Mouse (Mus musculus) brain, embryonic 14.5 days (tissue): ENCODE measurements around the gene Akip1.

Experiments used
- CTCF ChIP-seq: fragments of 200-500 bp; IDR thresholded peaks from 2 replicates; pipeline ENCODE4 v1.5.1; 2012; ENCODE audit warnings: inconsistent platforms, mild to moderate bottlenecking, moderate library complexity, borderline replicate concordance; ENCODE audit not compliant: insufficient read depth, insufficient read length; ENCODE audit errors: extremely low read depth
- POLR2A ChIP-seq: fragments of 200-500 bp; IDR thresholded peaks from 2 replicates; pipeline ENCODE4 v1.6.1; 2012; ENCODE audit warnings: mild to moderate bottlenecking, inconsistent platforms, borderline replicate concordance; ENCODE audit not compliant: poor library complexity, insufficient read depth, insufficient read length, severe bottlenecking; ENCODE audit errors: extremely low read depth

GRCm38 (mm10) chr7:109659278-109659677 is 44.2 kb upstream of the Akip1 start:
- TF ChIP-seq CTCF (no peak), POLR2A (no peak)
